Mouse (Mus musculus) T-helper 17 cell (primary cell): ENCODE measurements at regions not wholly inside any gene's neighbourhood (a gene's known extent, or its start where the extent isn't known, plus 50 kb on each side); places are given as distances from the start of the nearest gene placed in this dataset.

Experiments used
- in situ Hi-C, 2 experiments: fragments of 300-600 bp; cut with MboI, MseI; formaldehyde crosslinking; loops; 1 replicate in 1 of 2; 2 replicates in 1 of 2; pipeline ENCODE4 v1.15.1; 2025; ENCODE audit warnings: high pct_unique_total_duplicates in 2 of 2

DNA sequence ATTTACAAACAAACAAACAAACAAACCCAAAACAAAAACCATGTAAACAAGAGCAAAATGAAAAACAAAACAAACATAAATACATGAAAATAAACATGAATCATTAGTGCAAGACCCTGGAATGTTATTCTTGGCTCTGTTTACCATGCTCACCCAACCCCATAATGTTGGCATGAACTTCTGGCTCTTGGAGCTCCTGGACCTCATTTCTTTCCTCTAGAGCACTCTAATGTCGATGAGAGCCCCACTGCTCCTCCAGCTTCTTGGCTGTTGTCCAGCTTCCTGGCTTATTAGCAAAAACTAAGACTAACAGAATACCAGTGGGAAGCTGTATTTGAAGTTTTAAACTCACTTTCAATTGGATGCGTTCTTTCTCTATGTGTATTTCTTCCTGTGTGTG is 81.3 kb upstream of the Gm21830 start:
- in situ Hi-C loops: no loop called here

DNA sequence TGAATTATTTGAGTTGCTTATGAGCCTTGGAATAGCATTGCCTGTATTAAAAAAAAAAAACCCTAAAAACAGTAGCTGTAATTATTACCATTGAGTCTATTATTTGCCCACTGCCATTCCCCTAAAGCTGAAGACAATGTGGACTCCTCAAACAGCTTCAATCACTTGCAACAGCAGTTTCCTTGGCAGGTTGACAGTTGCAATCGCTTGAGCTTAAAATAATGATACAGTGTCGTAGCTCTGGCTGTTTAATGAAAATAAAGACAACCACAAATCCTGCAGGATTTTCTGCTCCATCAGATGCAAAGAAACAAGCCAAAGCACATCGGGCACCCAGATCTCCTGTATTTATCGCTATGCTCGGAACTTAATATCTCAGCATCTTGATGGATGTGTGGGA is 68.8 kb upstream of the Gm21830 start:
- in situ Hi-C loops: loop anchor here in 1 of 2 experiments (10.0 kb wide), 1 partner anchor 210 kb away; no protein-coding TSS in a partner anchor
